Mouse (Mus musculus) myocyte (in vitro differentiated cells): ENCODE measurements at regions not wholly inside any gene's neighbourhood (a gene's known extent, or its start where the extent isn't known, plus 50 kb on each side); places are given as distances from the start of the nearest gene placed in this dataset.

Source experiments
- CEBPB ChIP-seq: IDR thresholded peaks from 2 replicates; pipeline ENCODE4 v1.6.1; 2011; ENCODE audit warnings: mild to moderate bottlenecking, moderate library complexity; ENCODE audit not compliant: poor library complexity, insufficient read depth, severe bottlenecking
- MAX ChIP-seq: IDR thresholded peaks from one replicate; pipeline ENCODE4 v1.6.1; 2011; ENCODE audit warnings: low read depth, mild to moderate bottlenecking, control low read depth
- POLR2A ChIP-seq: IDR thresholded peaks from one replicate; pipeline ENCODE4 v1.6.1; 2011; ENCODE audit warnings: low read depth, mild to moderate bottlenecking, control low read depth, moderate library complexity; ENCODE audit not compliant: insufficient read length
- REST ChIP-seq: IDR thresholded peaks from one replicate; pipeline ENCODE4 v1.6.1; 2011; ENCODE audit warnings: mild to moderate bottlenecking, control low read depth, moderate library complexity; ENCODE audit not compliant: insufficient read depth, insufficient read length
- TCF12 ChIP-seq: IDR thresholded peaks from one replicate; pipeline ENCODE4 v1.6.1; 2011; ENCODE audit warnings: mild to moderate bottlenecking, control low read depth; ENCODE audit not compliant: poor library complexity, insufficient read depth, severe bottlenecking

- TF ChIP-seq POLR2A = no peak
- TF ChIP-seq MAX = no peak
- TF ChIP-seq REST = no peak
- no peak for TF ChIP-seq CEBPB
- TF ChIP-seq TCF12 = no peak
These were observed 112.2 kb upstream of the Speer4f2 start for GRCm38 (mm10) chr5:17260541-17261325.
